Mouse (Mus musculus) embryonic facial prominence, embryonic 13.5 days (tissue): ENCODE results near the gene Megf11. TPM values are rescaled to one million over a fixed set of nuclear protein-coding genes. Genes with fewer than 3 reads are reported as not detected.

Source experiments
- ATAC-seq: fragments of 200-750 bp; cut with Nextera tagmentation; 2 replicates; pipeline ENCODE4 v1.8.0; 2017; ENCODE audit warnings: low read depth; ENCODE audit not compliant: insufficient number of reproducible peaks, insufficient read depth, low FRiP score, low TSS enrichment
- H3K27ac ChIP-seq: fragments of 300-500 bp; sonication (generic); 2 replicates; pipeline ENCODE4 v1.5.1; 2015; ENCODE audit warnings: moderate library complexity, mild to moderate bottlenecking, inconsistent platforms
- H3K27me3 ChIP-seq: fragments of 300-500 bp; sonication (generic); 2 replicates; pipeline ENCODE4 v1.6.1; 2015; ENCODE audit warnings: mild to moderate bottlenecking, inconsistent platforms
- H3K36me3 ChIP-seq: fragments of 300-500 bp; sonication (generic); 2 replicates; pipeline ENCODE4 v1.6.1; 2015; ENCODE audit warnings: mild to moderate bottlenecking, inconsistent platforms
- H3K4me1 ChIP-seq: fragments of 300-500 bp; sonication (generic); 2 replicates; pipeline ENCODE4 v1.6.1; 2015; ENCODE audit warnings: inconsistent platforms
- H3K4me2 ChIP-seq: fragments of 300-500 bp; sonication (generic); 2 replicates; pipeline ENCODE4 v1.6.1; 2015; ENCODE audit warnings: moderate library complexity, mild to moderate bottlenecking, inconsistent platforms
- H3K4me3 ChIP-seq: fragments of 300-500 bp; sonication (generic); 2 replicates; pipeline ENCODE4 v1.5.1; 2015; ENCODE audit warnings: mild to moderate bottlenecking, inconsistent platforms
- H3K9ac ChIP-seq: fragments of 300-500 bp; sonication (generic); 2 replicates; pipeline ENCODE4 v1.6.1; 2015; ENCODE audit warnings: mild to moderate bottlenecking, inconsistent platforms
- H3K9me3 ChIP-seq: fragments of 300-500 bp; sonication (generic); 2 replicates; pipeline ENCODE4 v1.6.1; 2016; ENCODE audit warnings: inconsistent platforms
- WGBS: fragments of 180-500 bp; shearing (Covaris S2); methylation state at CpG from one replicate; pipeline ENCODE4 v1.1.7; 2015; ENCODE audit warnings: mixed read lengths; 5-methylcytosine and 5-hydroxymethylcytosine counted together
- polyA plus RNA-seq: library from polyadenylated mRNA; unstranded; fragments of >200 nt; fragmentation: Nextera tagmentation; extraction: Ambion mirVana; gene quantifications from 2 replicates; pipeline ENCODE4 v1.2.1, GENCODE M21; 2015

The Megf11 gene
- polyA plus RNA-seq, 1 experiment from 2014 or later = 2.0 TPM

DNA sequence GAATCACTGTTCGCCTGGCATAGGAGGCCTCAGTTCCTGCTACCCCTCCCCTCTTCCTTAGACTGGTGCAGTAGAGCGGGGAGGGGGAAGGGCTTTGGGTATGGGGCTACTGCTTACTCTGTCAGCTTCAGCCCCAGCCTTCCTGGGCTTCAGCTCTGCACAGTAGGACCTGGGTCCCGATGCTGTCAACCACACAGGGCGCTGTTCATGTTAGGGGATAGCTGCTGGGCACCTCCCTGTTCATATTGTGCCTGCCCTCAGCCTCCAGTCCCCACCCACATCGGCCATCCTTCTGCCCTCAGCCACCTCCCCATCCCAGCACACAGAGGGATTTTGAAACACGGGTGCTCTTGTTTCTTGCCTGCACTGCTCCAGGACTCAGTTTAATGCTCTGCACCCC lies 61.6 kb downstream of the Megf11 start:
- Histone ChIP-seq H3K4me2 (peak overlapping the region; percentile 26), H3K4me3 (no peak overlapping the region), H3K27me3 (0 out of 2 replicates have a peak, but pooled peaks cover 3% of the 10 kb centered on the region), H3K27ac (peak overlapping the region; percentile 62; the same call in 1 of the 2 replicates), H3K9ac (peak overlapping the region; percentile 40; the same call in 1 of the 2 replicates), H3K4me1 (peaks cover 15% of the 10 kb centered on the region), H3K9me3 (no peaks in the 10 kb centered on the region), H3K36me3 (no peaks in the 10 kb centered on the region)
- peak; percentile 64; the same call in 1 of the 2 replicates for ATAC-seq
- 25% methylated on average over 6 of the region's 6 CpGs for WGBS

DNA sequence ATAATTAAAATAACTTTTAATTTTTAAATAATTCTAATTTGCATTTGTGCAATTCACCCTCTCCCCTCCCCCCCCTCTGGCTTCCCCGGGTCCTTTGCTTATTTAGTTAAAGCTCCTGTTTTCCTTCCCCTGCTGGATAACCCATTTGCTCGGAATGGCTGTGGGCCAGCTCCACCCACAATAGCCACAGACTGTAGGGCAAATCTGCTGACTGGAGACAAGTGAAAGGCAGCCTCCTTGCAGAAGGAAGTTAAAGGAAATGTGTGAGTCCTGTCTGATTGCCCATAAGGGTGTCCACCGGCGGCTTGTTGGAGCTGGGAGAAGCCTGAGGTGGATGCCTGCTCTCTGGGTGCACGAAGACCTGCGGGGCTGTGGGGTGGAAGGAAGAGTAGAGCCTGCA lies 62.1 kb downstream of the Megf11 start:
- Histone ChIP-seq H3K4me3 (no peak overlapping the region), H3K27ac (peak overlapping the region; percentile 48; the same call in 1 of the 2 replicates), H3K4me1 (peaks cover 15% of the 10 kb centered on the region), H3K27me3 (0 out of 2 replicates have a peak, but pooled peaks cover 3% of the 10 kb centered on the region), H3K9me3 (no peaks in the 10 kb centered on the region), H3K9ac (no peak overlapping the region), H3K4me2 (peak overlapping the region; percentile 26), H3K36me3 (no peaks in the 10 kb centered on the region)
- no peak for ATAC-seq
- 39% methylated on average over 6 of the region's 6 CpGs for WGBS

- Histone ChIP-seq H3K4me3 (no peak overlapping the region), H3K27ac (no peak overlapping the region), H3K4me1 (peaks cover 33% of the 10 kb centered on the region), H3K36me3 (no peaks in the 10 kb centered on the region), H3K9ac (no peak overlapping the region), H3K27me3 (0 out of 2 replicates have a peak, but pooled peaks cover 4% of the 10 kb centered on the region), H3K9me3 (no peaks in the 10 kb centered on the region), H3K4me2 (no peak overlapping the region)
- 63% methylated on average over 5 of the region's 5 CpGs for whole genome bisulfite sequencing
- ATAC-seq = no peak
Observed at GRCm38 (mm10) chr9:64452769-64453168, 67.3 kb downstream of the Megf11 start.

- H3K9ac ChIP-seq = no peak overlapping the region
- 78% methylated on average over 4 of the region's 4 CpGs for WGBS
- no peaks in the 10 kb centered on the region for H3K9me3 ChIP-seq
- no peak overlapping the region for H3K4me3 ChIP-seq
- no peaks in the 10 kb centered on the region for H3K36me3 ChIP-seq
- no peak overlapping the region for H3K27ac ChIP-seq
- H3K4me2 ChIP-seq = no peak overlapping the region
- H3K27me3 ChIP-seq = 0 out of 2 replicates have a peak, but pooled peaks cover 4% of the 10 kb centered on the region
- ATAC-seq = no peak
- peaks cover 44% of the 10 kb centered on the region for H3K4me1 ChIP-seq
Observed at GRCm38 (mm10) chr9:64454196-64454595, 68.8 kb downstream of the Megf11 start.

- peak overlapping the region; percentile 35; the same call in 1 of the 2 replicates for H3K27ac ChIP-seq
- H3K4me2 ChIP-seq = peak overlapping the region; percentile 50
- H3K4me1 ChIP-seq = peaks cover 47% of the 10 kb centered on the region
- 0 out of 2 replicates have a peak, but pooled peaks cover 10% of the 10 kb centered on the region for H3K27me3 ChIP-seq
- 2% methylated on average over 9 of the region's 9 CpGs for WGBS
- 0 out of 2 replicates have a peak, but pooled peaks have one; percentile 37 for ATAC-seq
- H3K9me3 ChIP-seq = no peaks in the 10 kb centered on the region
- H3K9ac ChIP-seq = no peak overlapping the region
- no peak overlapping the region for H3K4me3 ChIP-seq
- H3K36me3 ChIP-seq = no peaks in the 10 kb centered on the region
Observed at GRCm38 (mm10) chr9:64455910-64456309, 70.5 kb downstream of the Megf11 start.

- Histone ChIP-seq H3K4me3 (no peak overlapping the region), H3K27me3 (0 out of 2 replicates have a peak, but pooled peaks cover 10% of the 10 kb centered on the region), H3K27ac (no peak overlapping the region), H3K4me1 (peaks cover 47% of the 10 kb centered on the region), H3K9ac (no peak overlapping the region), H3K36me3 (no peaks in the 10 kb centered on the region), H3K9me3 (no peaks in the 10 kb centered on the region), H3K4me2 (no peak overlapping the region)
- WGBS = 41% methylated on average over 7 of the region's 7 CpGs
- ATAC-seq = no peak
Observed at GRCm38 (mm10) chr9:64457596-64457995, 72.2 kb downstream of the Megf11 start.

GRCm38 (mm10) chr9:64461568-64462308 lies 76.3 kb downstream of the Megf11 start:
- 80% methylated on average over 16 of the region's 16 CpGs for WGBS
- Histone ChIP-seq H3K27me3 (0 out of 2 replicates have a peak, but pooled peaks cover 6% of the 10 kb centered on the region), H3K4me1 (peaks cover 25% of the 10 kb centered on the region), H3K9ac (no peak overlapping the region), H3K36me3 (no peaks in the 10 kb centered on the region), H3K9me3 (no peaks in the 10 kb centered on the region), H3K4me2 (no peak overlapping the region), H3K27ac (no peak overlapping the region), H3K4me3 (no peak overlapping the region)
- ATAC-seq = no peak

DNA sequence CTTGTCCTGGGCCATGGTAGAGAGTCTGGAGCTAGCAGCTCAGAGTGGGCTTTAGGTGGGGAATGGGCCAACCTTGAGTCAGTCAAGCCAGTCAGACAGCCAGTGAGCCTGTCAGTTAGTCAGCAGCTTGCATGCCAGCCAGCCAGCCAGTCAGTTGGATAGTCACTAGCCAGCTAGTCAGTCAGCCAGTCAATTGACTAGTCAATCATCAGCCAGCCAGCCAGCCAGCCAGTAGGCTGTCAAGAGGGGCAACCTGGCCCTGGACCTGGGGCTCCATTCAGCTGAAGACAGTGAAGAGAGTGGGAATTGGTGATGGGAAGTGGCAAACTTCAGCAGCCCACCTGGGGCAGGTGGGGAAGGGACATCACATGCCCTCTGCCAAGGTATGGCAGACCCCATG lies 77.4 kb downstream of the Megf11 start:
- H3K9ac ChIP-seq = no peak overlapping the region
- H3K36me3 ChIP-seq = no peaks in the 10 kb centered on the region
- no peak overlapping the region for H3K4me3 ChIP-seq
- H3K4me2 ChIP-seq = no peak overlapping the region
- H3K4me1 ChIP-seq = peaks cover 14% of the 10 kb centered on the region
- no peak overlapping the region for H3K27ac ChIP-seq
- 0 out of 2 replicates have a peak, but pooled peaks cover 6% of the 10 kb centered on the region for H3K27me3 ChIP-seq
- ATAC-seq = no peak
- no peaks in the 10 kb centered on the region for H3K9me3 ChIP-seq

- Histone ChIP-seq H3K9me3 (no peaks in the 10 kb centered on the region), H3K27me3 (no peaks in the 10 kb centered on the region), H3K4me1 (no peaks in the 10 kb centered on the region), H3K4me2 (no peak overlapping the region), H3K36me3 (no peaks in the 10 kb centered on the region), H3K27ac (no peak overlapping the region), H3K9ac (no peak overlapping the region), H3K4me3 (no peak overlapping the region)
- WGBS = 64% methylated on average over 8 of the region's 8 CpGs
- ATAC-seq = no peak
Observed at GRCm38 (mm10) chr9:64466090-64466489, 80.7 kb downstream of the Megf11 start.

- no peak overlapping the region for H3K4me2 ChIP-seq
- no peak overlapping the region for H3K27ac ChIP-seq
- H3K4me1 ChIP-seq = no peaks in the 10 kb centered on the region
- no peak for ATAC-seq
- no peak overlapping the region for H3K4me3 ChIP-seq
- no peaks in the 10 kb centered on the region for H3K9me3 ChIP-seq
- no peaks in the 10 kb centered on the region for H3K36me3 ChIP-seq
- no peak overlapping the region for H3K9ac ChIP-seq
- WGBS = 36% methylated on average over 4 of the region's 4 CpGs
- no peaks in the 10 kb centered on the region for H3K27me3 ChIP-seq
Observed at GRCm38 (mm10) chr9:64466564-64466963, 81.1 kb downstream of the Megf11 start.

DNA sequence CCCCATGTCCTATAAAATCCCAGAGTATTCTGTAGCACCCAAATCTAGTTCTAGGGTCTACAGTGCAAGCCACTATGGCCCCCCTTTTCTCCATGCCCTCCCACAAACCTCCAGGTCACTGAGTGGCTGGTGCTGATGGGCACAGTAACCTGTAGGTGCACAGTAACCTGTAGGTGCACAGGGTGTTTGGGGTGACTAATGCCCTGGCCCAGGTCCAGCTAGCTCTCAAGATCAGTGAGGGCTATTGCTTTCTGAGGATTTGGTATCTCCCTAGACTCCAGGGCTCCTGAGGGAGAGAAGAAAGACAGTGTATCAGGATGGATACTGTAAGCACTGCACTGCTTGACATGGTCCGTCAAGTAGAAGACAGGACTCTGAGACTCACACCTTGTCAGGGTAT lies 85.4 kb downstream of the Megf11 start:
- ATAC-seq = no peak
- 100% methylated on average over 1 of the region's 1 CpGs for WGBS

GRCm38 (mm10) chr9:64471336-64471735 lies 85.9 kb downstream of the Megf11 start:
- 88% methylated on average over 3 of the region's 3 CpGs for WGBS
- no peaks in the 10 kb centered on the region for H3K36me3 ChIP-seq

More for the DNA sequence above, 85.4 kb downstream of the Megf11 start:
- H3K27me3 ChIP-seq = no peaks in the 10 kb centered on the region; the same call in 1 of the 2 replicates
- no peak overlapping the region for H3K27ac ChIP-seq
- H3K9me3 ChIP-seq = no peaks in the 10 kb centered on the region
- peaks cover 19% of the 10 kb centered on the region for H3K4me1 ChIP-seq
- no peaks in the 10 kb centered on the region for H3K36me3 ChIP-seq
- H3K4me3 ChIP-seq = no peak overlapping the region
- H3K9ac ChIP-seq = no peak overlapping the region
- H3K4me2 ChIP-seq = no peak overlapping the region

More at GRCm38 (mm10) chr9:64471336-64471735, 85.9 kb downstream of the Megf11 start:
- ATAC-seq = no peak
- Histone ChIP-seq H3K4me1 (peaks cover 24% of the 10 kb centered on the region), H3K9me3 (no peaks in the 10 kb centered on the region), H3K27ac (no peak overlapping the region), H3K27me3 (no peaks in the 10 kb centered on the region; the same call in 1 of the 2 replicates), H3K4me3 (no peak overlapping the region), H3K9ac (no peak overlapping the region), H3K4me2 (no peak overlapping the region)
